Comparison of ENCODE assay signal across 11 mouse cellular contexts in the genomic region with DNA sequence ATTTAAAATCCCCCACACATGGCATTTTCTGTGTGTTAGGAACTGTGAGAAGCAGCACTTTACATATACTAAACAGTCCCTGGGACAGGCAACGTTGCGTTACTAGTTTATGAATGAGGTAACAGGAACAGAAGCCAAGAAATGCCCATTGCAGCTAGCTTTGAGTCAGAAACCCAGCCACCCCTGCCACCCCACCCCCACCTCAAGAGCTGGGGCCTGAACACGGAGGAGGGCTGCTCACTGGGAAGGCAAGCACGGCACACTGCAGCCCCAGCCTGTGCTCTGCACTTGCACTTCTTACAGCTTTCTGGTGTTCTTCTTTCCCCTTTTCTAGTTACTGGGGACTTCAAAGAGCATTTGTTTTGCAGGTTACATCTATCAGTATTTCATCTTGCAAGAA.
DNase-seq lines count a peak whose midpoint lies in the region; ATAC-seq and TF ChIP-seq lines count a peak whose summit lies in the region.
"Had no signal": no experiment of that assay in that cellular context is flagged by ENCODE, and none has a peak within 500 bp of the region (broad histone marks: within the 10 kb centered on the region; RNA-seq: fewer than 3 reads in every experiment).

No protein-coding gene starts in this region.

- TF ChIP-seq CTCF in lung, adult 2 months (IDR thresholded peaks at IDR 0.05; ENCODE audit: insufficient read depth, low read length) = no peak

- intact Hi-C loops in heart, postnatal 10 days (cut with DNase I) = no loop called here

- no peak overlapping the region for H3K9ac ChIP-seq in lung, embryonic 16.5 days (ENCODE audit: low read length)
- H3K9ac ChIP-seq: embryonic facial prominence, embryonic 13.5 days; liver, embryonic 13.5 days had no signal

- ATAC-seq in lung, embryonic 16.5 days (ENCODE audit: low read depth) = peak; percentile 67; the same call in 1 of the 2 replicates
- peak; percentile 71 for ATAC-seq in inflammation-experienced regulatory T-cells, adult 6 months

- no peak overlapping the region for H3K4me2 ChIP-seq in lung, embryonic 16.5 days (ENCODE audit: low read depth, low read length)
- H3K4me2 ChIP-seq: embryonic facial prominence, embryonic 13.5 days; liver, embryonic 13.5 days had no signal

- no peak for TF ChIP-seq POLR2A in lung, adult 2 months (IDR thresholded peaks at IDR 0.05; ENCODE audit: borderline replicate concordance, extremely low read depth, low read depth, low read length)

- H3K4me3 ChIP-seq in heart, embryonic 10.5 days = no peak overlapping the region
- H3K4me3 ChIP-seq in lung, embryonic 16.5 days (ENCODE audit: low read length) = no peak overlapping the region
- H3K4me3 ChIP-seq in lung, adult 2 months (replicated peaks; ENCODE audit: extremely low read depth, low read depth, low read length) = no peak overlapping the region
- no peak overlapping the region for H3K4me3 ChIP-seq in hindbrain, embryonic 10.5 days
- H3K4me3 ChIP-seq: embryonic facial prominence, embryonic 13.5 days; gastrocnemius, adult 2 months; liver, embryonic 13.5 days had no signal

- no peaks in the 10 kb centered on the region for H3K36me3 ChIP-seq in heart, embryonic 10.5 days
- H3K36me3 ChIP-seq in lung, embryonic 16.5 days (ENCODE audit: control insufficient read depth, insufficient read depth, low read length) = no peaks in the 10 kb centered on the region
- H3K36me3 ChIP-seq in hindbrain, embryonic 10.5 days = no peaks in the 10 kb centered on the region
- H3K36me3 ChIP-seq: embryonic facial prominence, embryonic 13.5 days; liver, embryonic 13.5 days had no signal

- peak overlapping the region; percentile 52; the same call in 1 of the 2 replicates for H3K27ac ChIP-seq in heart, embryonic 10.5 days
- no peak overlapping the region for H3K27ac ChIP-seq in lung, embryonic 16.5 days (ENCODE audit: low read length)
- H3K27ac ChIP-seq in hindbrain, embryonic 10.5 days = no peak overlapping the region
- H3K27ac ChIP-seq: embryonic facial prominence, embryonic 13.5 days; liver, embryonic 13.5 days had no signal

- no peak for DNase-seq in heart, embryonic 10.5 days (ENCODE audit: low spot score)
- DNase-seq in heart, postnatal 10 days = no peak
- DNase-seq in lung, adult 2 months = no peak
- peak; percentile 77 for DNase-seq in thymus, postnatal 25 days
- DNase-seq in embryo, embryonic 11 days = no peak
- DNase-seq in hindbrain, embryonic 10.5 days (ENCODE audit: low spot score) = no peak
- DNase-seq: gastrocnemius, adult 2 months; liver, embryonic 13.5 days had no signal

- 45% methylated on average over 4 of the region's 4 CpGs for WGBS in heart, embryonic 10.5 days
- 20% methylated on average over 4 of the region's 4 CpGs for WGBS in lung, embryonic 16.5 days
- 30% methylated on average over 4 of the region's 4 CpGs for WGBS in lung, adult 2 months
- WGBS in hindbrain, embryonic 10.5 days = 50% methylated on average over 4 of the region's 4 CpGs

- H3K9me3 ChIP-seq in heart, embryonic 10.5 days = no peaks in the 10 kb centered on the region
- no peaks in the 10 kb centered on the region for H3K9me3 ChIP-seq in lung, embryonic 16.5 days (ENCODE audit: control insufficient read depth, low read length)
- no peaks in the 10 kb centered on the region for H3K9me3 ChIP-seq in hindbrain, embryonic 10.5 days
- H3K9me3 ChIP-seq: embryonic facial prominence, embryonic 13.5 days; liver, embryonic 13.5 days had no signal

- H3K27me3 ChIP-seq in heart, embryonic 10.5 days (ENCODE audit: insufficient read depth, poor library complexity, severe bottlenecking) = no peaks in the 10 kb centered on the region
- H3K27me3 ChIP-seq in lung, embryonic 16.5 days (ENCODE audit: control insufficient read depth, insufficient read depth, low read depth, low read length) = no peaks in the 10 kb centered on the region
- H3K27me3 ChIP-seq in hindbrain, embryonic 10.5 days (ENCODE audit: insufficient read depth, poor library complexity, severe bottlenecking) = no peaks in the 10 kb centered on the region
- H3K27me3 ChIP-seq: embryonic facial prominence, embryonic 13.5 days; liver, embryonic 13.5 days had no signal

- peaks cover 40% of the 10 kb centered on the region for H3K4me1 ChIP-seq in heart, embryonic 10.5 days
- peaks cover 23% of the 10 kb centered on the region for H3K4me1 ChIP-seq in lung, embryonic 16.5 days (replicated peaks; ENCODE audit: control insufficient read depth, insufficient read depth, low read length)
- peaks cover 5% of the 10 kb centered on the region for H3K4me1 ChIP-seq in lung, adult 2 months (ENCODE audit: control insufficient read depth, insufficient read depth, low read length)
- H3K4me1 ChIP-seq in hindbrain, embryonic 10.5 days (replicated peaks) = peaks cover 13% of the 10 kb centered on the region; the same call in 1 of the 2 replicates
